Mouse (Mus musculus) gastrocnemius, postnatal 4 days (tissue): Measurements from ENCODE around the gene Rasgrp2. TPM values are rescaled to one million over a fixed set of nuclear protein-coding genes. Genes with fewer than 3 reads are reported as not detected.

Experiments used
- DNase-seq, 2 experiments: peaks; one replicate each; pipeline ENCODE4 v3.0.0; 2021 to 2022; ENCODE audit warnings: low spot score in 2 of 2, mixed read lengths in 2 of 2
- total RNA-seq, 2 experiments: library from RNA; stranded (reverse); gene quantifications; 2 replicates each; pipeline ENCODE4 v1.2.3; 2021

The Rasgrp2 gene
- total RNA-seq, 2 experiments from 2014 or later, result 37.4 to 40.2 TPM

GRCm38 (mm10) chr19:6425595-6425994 lies 26.5 kb downstream of the Rasgrp2 start:
- DNase-seq, result no peak

- peak in 1 of 2 experiments; percentile 59 for DNase-seq
Observed at GRCm38 (mm10) chr19:6426703-6427500, 27.8 kb downstream of the Rasgrp2 start.

DNA sequence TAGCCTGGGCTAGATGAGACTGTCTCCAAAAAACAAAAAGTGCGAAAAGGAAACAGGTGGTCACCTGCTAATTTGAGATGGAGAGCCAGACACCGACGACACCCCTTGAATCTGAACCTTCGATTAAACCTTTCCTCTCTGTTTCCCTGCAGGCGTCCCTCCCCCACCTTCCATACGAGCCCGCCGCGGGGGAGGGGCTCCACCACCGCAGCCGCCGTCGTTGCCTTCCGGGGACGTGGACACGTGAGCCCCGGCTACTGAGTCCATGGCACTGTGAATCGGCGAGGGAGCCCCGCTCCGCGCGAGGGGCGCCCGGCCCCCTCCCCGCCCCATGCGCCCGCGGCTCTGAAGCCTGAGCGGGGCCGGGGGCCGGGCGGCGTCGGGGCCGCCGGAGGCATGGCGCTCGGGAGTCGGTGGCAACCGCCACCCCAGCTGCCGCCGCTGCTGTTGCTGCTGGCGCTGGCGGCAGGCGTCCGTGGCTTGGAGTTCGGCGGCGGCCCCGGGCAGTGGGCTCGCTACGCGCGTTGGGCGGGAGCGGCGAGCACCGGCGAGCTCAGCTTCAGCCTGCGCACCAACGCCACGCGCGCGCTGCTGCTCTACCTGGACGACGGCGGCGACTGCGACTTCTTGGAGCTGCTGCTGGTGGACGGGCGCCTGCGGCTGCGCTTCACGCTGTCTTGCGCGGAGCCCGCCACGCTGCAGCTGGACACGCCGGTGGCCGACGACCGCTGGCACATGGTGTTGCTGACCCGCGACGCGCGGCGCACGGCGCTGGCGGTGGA lies 28.7 kb downstream of the Rasgrp2 start:
- DNase-seq, result peak in 1 of 2 experiments; percentile 38

DNA sequence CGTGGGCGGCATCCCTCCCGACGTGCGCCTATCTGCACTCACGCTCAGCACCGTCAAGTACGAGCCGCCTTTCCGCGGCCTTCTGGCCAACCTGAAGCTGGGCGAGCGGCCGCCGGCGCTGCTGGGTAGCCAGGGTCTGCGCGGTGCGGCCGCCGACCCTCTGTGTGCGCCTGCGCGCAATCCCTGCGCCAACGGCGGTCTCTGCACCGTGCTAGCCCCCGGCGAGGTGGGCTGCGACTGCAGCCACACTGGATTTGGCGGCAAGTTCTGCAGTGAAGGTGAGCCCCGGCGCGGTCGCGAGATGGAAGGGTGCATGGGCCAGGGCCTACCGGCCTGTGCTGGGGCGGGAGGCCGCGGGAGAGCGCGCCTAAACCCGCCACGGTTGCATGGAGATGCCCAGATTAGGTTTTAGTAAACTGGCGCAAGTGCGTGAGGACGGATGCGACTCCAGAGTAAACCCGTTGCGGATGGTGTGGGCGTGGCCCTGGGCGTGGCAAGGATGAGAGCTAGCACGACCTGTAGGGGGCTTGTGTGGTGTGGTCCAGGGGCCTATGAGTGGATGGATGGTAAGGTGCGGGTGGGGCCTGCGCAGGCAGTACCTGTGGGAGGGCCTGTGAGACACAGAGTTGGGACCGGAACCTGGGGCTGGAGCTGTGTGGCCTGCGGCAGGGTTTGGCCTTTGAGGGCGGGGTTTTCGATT lies 29.5 kb downstream of the Rasgrp2 start:
- DNase-seq, result no peak

DNA sequence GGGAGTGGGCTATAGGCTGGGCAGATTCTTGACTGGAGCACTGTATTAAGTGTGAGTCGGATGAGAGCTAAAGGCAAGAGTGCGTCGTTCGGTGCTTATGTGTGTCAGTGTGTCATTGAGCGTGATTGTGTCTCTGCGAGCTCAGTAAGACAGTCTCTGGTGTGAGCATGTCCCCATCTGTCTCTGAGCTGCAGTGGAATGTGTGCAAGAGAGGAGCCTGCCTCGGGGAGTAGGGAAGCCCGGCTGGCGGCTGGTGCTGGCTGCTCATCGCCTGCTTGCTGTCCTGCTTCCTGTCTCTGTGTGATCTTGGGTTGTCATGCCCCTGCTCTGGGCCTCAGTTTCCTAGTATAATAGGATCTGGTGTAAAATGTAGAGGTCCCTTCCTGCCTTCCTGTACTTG lies 43.9 kb downstream of the Rasgrp2 start:
- DNase-seq, result no peak

DNA sequence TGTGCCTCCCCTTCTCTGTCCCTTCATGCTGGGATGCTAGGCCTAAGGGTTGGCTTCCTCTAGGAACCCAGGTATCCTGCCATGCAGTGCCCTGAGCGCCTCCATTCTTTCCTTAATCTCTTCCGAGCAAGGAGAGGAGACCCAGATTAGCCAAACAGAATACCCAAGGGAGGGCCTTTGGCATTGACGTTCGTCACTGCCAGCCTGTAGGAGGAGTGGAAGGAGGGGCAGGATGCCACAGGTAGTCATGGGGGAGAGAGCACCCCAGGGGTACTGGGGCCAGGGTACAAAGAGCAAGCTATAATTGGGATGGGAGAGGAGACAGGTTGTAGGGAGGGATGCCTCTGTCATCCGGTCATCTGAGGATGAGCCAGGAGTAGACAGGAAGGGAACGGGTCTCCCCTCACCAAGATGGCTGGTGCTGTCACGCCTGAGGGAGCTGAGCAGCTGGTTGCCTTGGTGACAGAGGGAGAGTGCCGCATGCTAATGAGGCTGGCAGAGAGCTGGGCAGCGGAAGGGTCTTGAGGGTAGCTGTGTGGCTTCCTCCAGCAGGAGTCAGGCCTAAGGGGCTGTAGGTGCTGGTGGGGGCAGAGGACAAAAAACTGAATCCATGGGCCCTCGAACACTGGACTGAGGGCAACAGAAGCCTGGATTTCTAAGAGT lies 46.8 kb downstream of the Rasgrp2 start:
- no peak for DNase-seq

DNA sequence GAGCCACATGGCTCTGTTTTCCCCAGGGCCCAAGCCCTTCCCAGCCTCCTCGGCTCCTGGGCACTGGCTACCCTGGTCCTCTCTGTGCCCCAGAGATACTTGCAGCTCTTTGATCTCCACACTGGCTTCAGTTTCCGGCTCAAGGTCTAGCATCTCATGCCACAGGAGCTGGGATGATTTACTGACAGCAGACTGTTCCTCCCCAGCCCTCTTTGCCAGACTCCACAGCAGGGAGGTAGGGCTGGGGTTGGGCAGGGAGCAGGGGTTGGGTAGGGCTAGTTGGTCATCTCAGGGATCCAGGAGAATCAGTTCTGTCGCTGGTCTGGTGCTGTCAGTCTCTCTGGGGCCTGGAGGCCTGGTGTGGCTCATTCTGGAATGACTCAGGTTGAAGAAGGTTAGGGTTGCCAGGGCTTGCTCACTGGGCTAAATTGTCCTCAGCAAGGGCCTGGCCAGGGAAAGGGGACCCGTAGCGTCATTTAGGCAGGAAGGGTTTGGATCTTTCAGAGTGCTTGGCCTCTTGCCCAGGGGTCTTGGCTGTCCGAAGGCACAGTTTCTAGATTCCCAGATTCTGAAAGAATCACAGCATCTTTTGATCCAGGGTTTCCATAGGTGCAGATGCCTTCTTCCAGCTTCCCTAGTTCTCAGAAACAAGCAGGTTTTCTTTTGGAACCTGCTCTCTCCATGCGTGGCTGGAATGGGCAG lies 47.7 kb downstream of the Rasgrp2 start:
- DNase-seq, result no peak

DNA sequence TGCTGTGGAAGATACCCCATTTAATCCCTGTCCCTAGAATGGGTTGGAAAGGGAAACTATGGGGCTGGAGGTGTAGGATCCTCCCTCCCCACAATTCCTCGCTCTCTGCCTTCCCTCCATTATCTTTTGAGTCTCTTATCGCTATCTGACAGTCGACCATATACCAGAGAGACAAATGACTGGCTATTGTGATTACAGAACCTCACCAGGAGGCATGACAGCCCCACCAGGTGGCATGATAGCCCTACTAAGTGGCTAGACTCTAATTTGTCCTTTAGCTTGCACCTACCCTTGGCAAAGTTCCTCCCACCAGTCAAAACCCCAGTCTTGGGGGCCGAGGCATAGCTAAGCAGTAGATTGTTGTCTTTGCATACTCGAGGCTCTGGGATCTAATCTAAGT lies 49.6 kb downstream of the Rasgrp2 start:
- no peak for DNase-seq

GRCm38 (mm10) chr19:6449841-6450240 lies 50.7 kb downstream of the Rasgrp2 start:
- DNase-seq, result no peak

GRCm38 (mm10) chr19:6452030-6452494 lies 52.9 kb downstream of the Rasgrp2 start:
- peak; percentile 58 to 79 for DNase-seq

- DNase-seq, result no peak
Observed at GRCm38 (mm10) chr19:6452672-6453310, 53.7 kb downstream of the Rasgrp2 start.

DNA sequence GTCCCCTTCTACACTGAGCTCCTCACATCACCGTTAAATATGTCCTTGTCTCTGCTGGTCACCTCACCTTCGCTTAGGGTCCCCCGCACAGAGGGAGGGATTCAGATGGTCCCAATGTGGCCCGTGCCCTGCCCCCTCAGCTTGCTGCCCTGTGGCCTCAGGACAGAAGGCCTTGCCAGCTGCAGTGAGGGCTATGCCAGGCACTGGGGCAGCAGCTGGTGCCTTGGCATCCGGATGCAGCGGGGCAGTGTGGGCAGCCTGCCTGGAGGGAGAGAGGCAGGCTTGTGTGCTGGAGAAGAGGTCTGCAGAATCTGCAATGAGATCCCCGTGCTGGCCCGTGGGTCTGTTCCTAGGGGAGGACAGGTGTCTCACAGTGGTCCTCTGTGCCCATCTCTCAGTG lies 54.2 kb downstream of the Rasgrp2 start:
- DNase-seq, result peak; percentile 65 to 75

- no peak for DNase-seq
Observed at GRCm38 (mm10) chr19:6454041-6454720, 55.0 kb downstream of the Rasgrp2 start.

GRCm38 (mm10) chr19:6459504-6459903 lies 60.4 kb downstream of the Rasgrp2 start:
- DNase-seq, result no peak

- no peak for DNase-seq
Observed at GRCm38 (mm10) chr19:6462841-6463240, 63.7 kb downstream of the Rasgrp2 start.

DNA sequence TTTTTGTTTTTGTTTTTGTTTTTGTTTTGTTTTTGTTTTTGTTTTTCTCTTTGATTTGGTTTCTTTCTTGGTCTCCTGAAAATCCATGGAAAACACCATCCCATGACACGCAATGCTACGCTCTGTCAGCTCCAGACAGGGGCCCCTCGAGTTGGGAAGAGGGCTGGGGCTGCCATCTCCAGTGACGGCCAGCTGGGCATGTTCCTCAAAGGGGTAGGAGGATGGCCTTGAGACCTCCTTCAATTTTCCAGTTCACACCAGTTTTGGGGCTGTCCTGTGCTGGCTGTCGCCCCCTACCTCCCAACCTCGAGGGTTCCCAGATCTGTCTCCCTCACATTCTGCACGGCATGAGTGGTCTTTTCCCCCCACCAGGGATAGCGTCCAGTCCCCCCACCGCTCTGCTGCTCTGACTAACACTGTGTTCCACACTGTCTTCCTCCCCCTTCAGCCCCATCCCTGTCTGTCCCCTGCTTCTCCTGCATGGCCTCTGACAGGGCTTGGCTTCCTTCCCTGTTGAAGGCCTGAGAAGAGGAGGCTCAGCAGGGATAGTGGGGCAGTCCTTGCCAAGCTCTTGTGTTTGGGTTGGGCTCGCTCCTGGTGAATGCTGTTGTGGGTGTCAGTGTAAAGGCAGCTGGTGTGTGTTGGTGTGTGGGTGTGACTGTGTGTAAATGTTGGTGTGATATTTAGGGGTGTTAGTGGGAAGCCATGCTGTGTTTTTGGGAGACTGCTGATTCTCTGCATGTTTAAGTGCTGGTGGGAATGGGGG lies 65.3 kb downstream of the Rasgrp2 start:
- DNase-seq, result no peak
